Mouse (Mus musculus) effector memory CD4-positive, alpha-beta T cell, adult 7 months (primary cell): ENCODE measurements around the gene Gm3238. TPM values are rescaled to one million over a fixed set of nuclear protein-coding genes. Genes with fewer than 3 reads are reported as not detected.

Source experiments
- polyA plus RNA-seq: library from polyadenylated mRNA; unstranded; fragments of 100-300 nt; shearing (Covaris generic); gene quantifications from one replicate; pipeline ENCODE4 v1.2.1, GENCODE M21; 2017

Gene Gm3238
- polyA plus RNA-seq: not detected

GRCm38 (mm10) chr10:77771225-77771624 lies at the start of gene Gm3238:
TSS of gene Gm3238 (minus strand) at chr10:77771325.

DNA sequence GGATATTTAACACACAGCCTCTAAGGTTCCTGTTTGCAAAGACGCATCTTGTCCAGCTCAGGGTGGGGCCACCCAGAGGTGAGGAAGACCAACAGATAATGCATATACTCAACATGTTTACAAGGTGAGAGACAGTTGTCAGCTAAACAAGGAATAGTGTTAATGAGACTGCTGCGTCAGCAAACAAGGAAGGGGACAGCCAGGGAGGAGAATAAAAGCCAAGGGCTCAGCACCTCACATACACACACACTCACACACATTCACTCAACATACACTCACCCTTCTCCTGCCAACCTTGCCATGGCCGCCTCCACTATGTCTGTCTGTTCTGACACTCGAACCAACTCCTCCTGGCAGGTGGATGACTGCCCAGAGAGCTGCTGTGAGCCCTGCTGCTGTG lies 43.3 kb upstream of the Gm3238 start, which contains the start of gene Gm2696:
Gm2696 (plus strand) TSS at position 301 of the 400 bp plus-strand sequence.

GRCm38 (mm10) chr10:77811743-77812142 lies 40.6 kb upstream of the Gm3238 start, which contains the start of gene Gm9507:
TSS of gene Gm9507 (minus strand) at chr10:77811843.

GRCm38 (mm10) chr10:77798921-77799508 lies 27.9 kb upstream of the Gm3238 start, which contains the start of gene Gm19668:
TSS of gene Gm19668 (minus strand) at chr10:77799133.

DNA sequence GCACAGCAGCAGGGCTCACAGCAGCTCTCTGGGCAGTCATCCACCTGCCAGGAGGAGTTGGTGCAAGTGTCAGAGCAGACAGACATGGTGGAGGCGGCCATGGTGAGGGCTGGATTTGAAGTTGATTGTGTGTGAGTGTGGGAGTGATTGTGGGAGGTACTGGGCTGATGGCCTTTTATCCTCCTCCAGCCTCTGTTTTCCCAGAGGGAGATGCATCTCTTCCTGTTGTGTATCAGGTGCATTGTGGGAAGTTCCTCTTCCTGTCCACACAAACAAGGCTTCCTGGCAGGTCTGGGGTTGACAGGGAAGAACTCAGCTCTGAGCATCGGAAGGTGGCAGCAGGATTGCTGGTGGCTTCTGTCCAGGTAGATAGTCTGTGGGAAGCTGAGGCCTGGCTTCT lies 23.9 kb upstream of the Gm3238 start, which contains the start of gene Gm9639:
Gm9639 (minus strand) TSS at position 101 of the 400 bp plus-strand sequence.

GRCm38 (mm10) chr10:77787876-77788275 lies 16.8 kb upstream of the Gm3238 start, which contains the start of gene Gm7137:
TSS of gene Gm7137 (minus strand) at chr10:77788200.

DNA sequence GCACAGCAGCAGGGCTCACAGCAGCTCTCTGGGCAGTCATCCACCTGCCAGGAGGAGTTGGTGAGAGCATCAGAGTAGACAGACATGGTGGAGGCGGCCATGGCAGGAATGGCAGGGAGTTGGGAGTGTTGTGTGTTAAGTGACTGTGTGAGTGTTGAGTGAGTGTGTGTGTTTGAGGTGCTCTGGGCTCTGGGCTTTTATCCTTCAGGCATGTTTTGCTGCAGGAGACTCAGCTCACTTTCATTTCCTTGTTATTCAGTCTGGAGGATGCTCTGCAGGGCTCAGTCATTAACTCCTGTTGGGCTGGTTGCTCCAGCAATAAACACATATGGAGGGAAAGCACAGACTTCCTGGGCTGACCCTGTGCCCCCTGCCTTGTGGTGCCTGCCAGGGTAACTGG lies 11.3 kb upstream of the Gm3238 start, which contains the start of gene Gm3250:
Gm3250 (minus strand) TSS at position 101 of the 400 bp plus-strand sequence.

GRCm38 (mm10) chr10:77776844-77777243 lies 5.7 kb upstream of the Gm3238 start, which contains the start of gene Gm7138:
TSS of gene Gm7138 (minus strand) at chr10:77776944.

GRCm38 (mm10) chr10:77759582-77759981 lies 11.5 kb downstream of the Gm3238 start, which contains the start of gene Gm3233:
TSS of gene Gm3233 (minus strand) at chr10:77759682.

DNA sequence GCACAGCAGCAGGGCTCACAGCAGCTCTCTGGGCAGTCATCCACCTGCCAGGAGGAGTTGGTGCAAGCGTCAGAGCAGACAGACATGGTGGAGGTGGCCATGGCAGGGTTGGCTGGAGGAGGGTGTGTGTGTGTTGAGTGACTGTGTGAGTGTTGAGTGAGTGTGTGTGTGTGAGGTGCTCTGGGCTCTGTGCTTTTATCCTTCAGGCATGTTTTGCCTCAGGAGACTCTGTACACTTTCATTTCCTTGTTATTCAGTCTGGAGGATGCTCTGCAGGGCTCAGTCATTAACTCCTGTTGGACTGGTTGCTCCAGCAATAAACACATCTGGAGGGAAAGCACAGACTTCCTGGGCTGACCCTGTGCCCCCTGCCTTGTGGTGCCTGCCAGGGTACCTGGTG lies 19.9 kb downstream of the Gm3238 start, which contains the start of gene Gm9736:
Gm9736 (minus strand) TSS at position 101 of the 400 bp plus-strand sequence.

GRCm38 (mm10) chr10:77741924-77742688 lies 29.0 kb downstream of the Gm3238 start, which contains the start of gene Gm18596:
TSS of gene Gm18596 (minus strand) at chr10:77742638.

DNA sequence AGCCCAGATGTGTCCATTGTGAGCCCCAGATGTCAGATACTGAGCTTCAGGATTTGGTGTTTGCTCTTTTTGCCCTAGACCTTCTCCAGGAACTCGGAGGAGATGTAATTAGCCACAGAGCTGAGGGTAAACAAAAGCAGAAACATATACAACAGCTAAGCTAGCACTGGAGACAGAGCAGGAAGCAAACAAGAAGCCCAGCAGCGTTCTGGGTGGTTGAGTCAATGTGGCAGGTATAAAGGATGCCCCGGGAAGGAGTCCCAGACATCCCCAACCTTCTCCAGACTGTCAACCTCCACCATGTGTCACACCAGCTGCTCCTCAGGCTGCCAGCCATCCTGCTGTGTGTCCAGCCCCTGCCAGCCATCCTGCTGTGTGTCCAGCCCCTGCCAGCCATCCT lies 44.9 kb downstream of the Gm3238 start, which contains the start of gene Gm10100:
Gm10100 (plus strand) TSS at position 301 of the 400 bp plus-strand sequence.

Other genes starting within 250 kb of the Gm3238 start
- 617 TPM for gene Itgb2, start 241.1 kb downstream of the Gm3238 start, polyA plus RNA-seq
- gene Pttg1ip, start 189.6 kb downstream of the Gm3238 start, polyA plus RNA-seq: 91.7 TPM
- gene Sumo3, start 165.2 kb downstream of the Gm3238 start, polyA plus RNA-seq: 96.7 TPM
- gene Gm49325, start 165.1 kb downstream of the Gm3238 start, polyA plus RNA-seq: not detected
- gene Ube2g2, start 149.1 kb downstream of the Gm3238 start, polyA plus RNA-seq: 65.3 TPM
- gene Tspear, start 84.8 kb downstream of the Gm3238 start, polyA plus RNA-seq: 0.37 TPM
- gene Gm19402, start 80.6 kb downstream of the Gm3238 start, polyA plus RNA-seq: not detected
- not detected for gene Gm9508, start 74.1 kb downstream of the Gm3238 start, polyA plus RNA-seq
- not detected for gene Gm10272, start 64.7 kb downstream of the Gm3238 start, polyA plus RNA-seq
- gene Gm10024, start 59.9 kb downstream of the Gm3238 start, polyA plus RNA-seq: not detected
- not detected for gene Gm10142, start 55.5 kb downstream of the Gm3238 start, polyA plus RNA-seq
- not detected for gene Krtap12-1, start 50.7 kb downstream of the Gm3238 start, polyA plus RNA-seq
- gene Gm10100, start 44.8 kb downstream of the Gm3238 start, polyA plus RNA-seq: not detected
- gene Gm18596, start 28.7 kb downstream of the Gm3238 start, polyA plus RNA-seq: not detected
- gene Gm9736, start 20.0 kb downstream of the Gm3238 start, polyA plus RNA-seq: not detected
- not detected for gene Gm3233, start 11.6 kb downstream of the Gm3238 start, polyA plus RNA-seq
- not detected for gene Gm7138, start 5.6 kb upstream of the Gm3238 start, polyA plus RNA-seq
- not detected for gene Gm3250, start 11.2 kb upstream of the Gm3238 start, polyA plus RNA-seq
- gene Gm7137, start 16.9 kb upstream of the Gm3238 start, polyA plus RNA-seq: not detected
- gene Gm9639, start 23.8 kb upstream of the Gm3238 start, polyA plus RNA-seq: not detected
- gene Gm19668, start 27.8 kb upstream of the Gm3238 start, polyA plus RNA-seq: not detected
- gene Gm9507, start 40.5 kb upstream of the Gm3238 start, polyA plus RNA-seq: not detected
- gene Gm2696, start 43.4 kb upstream of the Gm3238 start, polyA plus RNA-seq: not detected
- gene Krtap10-4, start 55.8 kb upstream of the Gm3238 start, polyA plus RNA-seq: not detected
- not detected for gene Krtap10-10, start 64.6 kb upstream of the Gm3238 start, polyA plus RNA-seq
- not detected for gene Gm36176, start 75.5 kb upstream of the Gm3238 start, polyA plus RNA-seq
- not detected for gene Gm10318, start 81.5 kb upstream of the Gm3238 start, polyA plus RNA-seq
- not detected for gene Gm3285, start 90.7 kb upstream of the Gm3238 start, polyA plus RNA-seq
- 0.32 TPM for gene Lrrc3, start 131.2 kb upstream of the Gm3238 start, polyA plus RNA-seq
- 1.1 TPM for gene Trpm2, start 199.2 kb upstream of the Gm3238 start, polyA plus RNA-seq
- 11.6 TPM for gene 1810043G02Rik, start 207.2 kb upstream of the Gm3238 start, polyA plus RNA-seq
- 110 TPM for gene Pfkl, start 238.8 kb upstream of the Gm3238 start, polyA plus RNA-seq